Mouse (Mus musculus): Measurements from ENCODE around the gene Ror2.

Ror2 gene

DNA sequence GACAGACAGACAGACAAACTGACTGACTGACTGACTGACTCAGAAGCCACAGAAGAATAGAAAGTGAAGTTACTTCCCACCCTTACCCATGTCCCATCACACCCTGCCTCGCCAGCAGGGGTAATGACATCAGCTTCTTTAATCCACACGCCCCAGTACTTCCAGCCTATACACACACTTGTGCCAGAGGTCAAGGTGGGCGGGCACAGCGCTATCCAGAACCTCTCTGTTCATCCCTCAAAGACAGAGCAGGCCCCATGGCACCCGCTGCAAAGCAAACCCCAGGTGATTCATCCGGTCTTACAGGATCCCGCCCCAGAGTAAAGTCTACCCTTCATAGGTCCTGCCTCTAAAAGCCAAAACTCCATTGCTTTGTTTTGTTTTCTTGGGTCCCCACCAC lies 53.5 kb downstream of the Ror2 start:
- no peak for DNase-seq

DNA sequence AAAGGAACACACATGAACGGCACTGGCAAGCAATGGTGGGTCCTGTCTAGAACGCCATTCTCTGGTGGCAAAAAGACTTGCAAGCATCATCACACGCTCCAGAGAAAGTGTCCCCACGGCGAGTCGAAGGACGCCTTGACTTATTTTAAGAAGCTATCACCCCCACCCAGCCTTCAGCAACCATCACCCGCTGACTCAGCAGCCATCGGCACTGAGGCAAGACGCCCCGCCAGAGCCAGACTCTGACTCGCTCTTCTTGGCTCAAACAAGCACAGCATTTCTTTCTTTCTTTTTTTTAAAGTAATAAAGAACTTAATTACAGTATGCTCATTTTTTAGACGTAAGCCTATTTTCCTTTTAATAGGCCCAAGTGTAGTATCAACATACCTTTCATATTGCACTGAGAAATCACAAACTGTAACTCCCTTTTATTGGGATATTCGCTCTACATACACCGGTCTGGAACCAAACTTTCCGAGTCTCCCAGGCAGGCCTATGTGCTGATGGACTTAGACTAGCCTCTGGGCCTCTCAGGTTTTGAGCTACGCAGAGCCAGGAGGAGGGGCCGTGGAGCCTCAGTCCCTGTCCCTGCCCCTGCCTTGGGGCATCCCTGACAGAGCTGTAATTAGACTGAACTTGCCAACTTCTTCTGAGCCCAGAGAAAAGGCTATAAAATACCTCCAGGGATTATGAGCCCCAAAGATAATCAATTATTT lies 55.3 kb downstream of the Ror2 start:
- no peak for DNase-seq

DNA sequence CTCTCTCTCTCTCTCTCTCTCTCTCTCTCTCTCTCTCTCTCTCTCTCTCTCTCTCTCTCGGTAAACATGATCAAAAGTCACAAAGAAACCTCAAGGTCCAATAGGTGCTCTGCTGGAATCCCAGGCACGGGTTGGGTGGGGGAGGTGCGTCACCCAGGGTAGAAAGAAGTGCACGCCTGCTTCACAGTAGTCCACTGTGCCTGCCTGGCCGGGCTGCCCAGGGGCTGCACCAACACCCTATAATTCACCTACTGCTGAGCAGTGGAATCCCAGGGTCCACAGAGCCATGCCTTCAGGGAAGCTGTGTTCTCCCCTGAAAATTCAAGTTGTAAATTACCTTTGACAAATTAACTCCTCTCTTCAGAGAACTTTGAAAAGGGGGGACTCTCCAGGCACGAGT lies 58.9 kb downstream of the Ror2 start:
- DNase-seq, result no peak

DNA sequence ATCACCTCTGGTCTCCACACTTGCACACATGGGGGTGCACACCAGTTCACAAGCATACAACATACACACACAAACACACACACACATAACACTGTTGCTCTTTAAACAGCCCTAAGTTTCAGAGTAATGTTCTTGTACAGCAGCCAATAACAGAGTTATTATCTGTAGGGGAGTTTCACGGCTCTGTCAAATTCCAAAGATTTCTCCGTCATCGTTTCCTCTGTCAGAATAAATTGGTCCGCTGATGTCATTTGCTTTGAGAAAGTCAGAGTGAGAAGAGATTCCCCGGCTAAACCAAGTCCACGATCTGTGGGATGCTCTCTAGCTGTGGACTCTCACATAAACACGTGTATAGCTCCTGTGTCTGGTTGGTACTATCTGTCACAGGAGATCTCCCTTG lies 59.5 kb downstream of the Ror2 start:
- no peak for DNase-seq

DNA sequence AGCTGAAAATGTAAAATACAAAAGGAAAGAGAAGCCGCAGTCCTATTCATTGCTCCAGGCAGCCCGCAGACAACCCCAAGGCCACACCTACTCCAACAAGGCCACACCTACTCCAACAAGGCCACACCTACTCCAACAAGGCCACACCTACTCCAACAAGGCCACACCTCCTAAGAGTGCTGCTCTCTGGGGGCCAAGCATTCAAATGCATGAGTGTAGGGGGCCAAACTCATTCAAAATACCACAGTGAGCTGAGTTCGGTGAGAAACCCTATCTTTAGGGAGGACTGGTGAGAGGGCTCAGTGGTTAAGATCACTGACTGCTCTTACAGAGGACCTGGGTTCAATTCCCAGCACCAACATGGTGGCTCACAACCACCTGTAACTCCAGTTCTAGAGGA lies 60.0 kb downstream of the Ror2 start:
- DNase-seq, result no peak

DNA sequence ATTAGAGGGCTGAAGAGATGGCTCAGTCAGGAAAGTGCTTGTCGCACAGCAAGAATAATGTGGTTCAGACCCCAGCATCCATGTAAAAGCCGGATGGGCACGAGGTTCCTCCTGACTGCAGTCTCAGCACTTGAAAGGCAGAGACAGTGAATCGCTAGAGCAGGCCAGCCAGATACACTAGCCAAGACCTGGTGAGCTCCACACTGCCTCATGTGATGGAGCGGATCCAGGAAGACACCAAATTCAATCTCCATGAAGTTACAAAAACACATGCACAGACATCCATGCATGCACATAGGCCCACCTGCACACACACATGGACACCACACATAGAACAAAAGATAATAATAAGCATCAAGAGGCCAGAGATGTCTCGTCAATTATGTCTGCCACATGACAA lies 64.7 kb downstream of the Ror2 start:
- no peak for DNase-seq

DNA sequence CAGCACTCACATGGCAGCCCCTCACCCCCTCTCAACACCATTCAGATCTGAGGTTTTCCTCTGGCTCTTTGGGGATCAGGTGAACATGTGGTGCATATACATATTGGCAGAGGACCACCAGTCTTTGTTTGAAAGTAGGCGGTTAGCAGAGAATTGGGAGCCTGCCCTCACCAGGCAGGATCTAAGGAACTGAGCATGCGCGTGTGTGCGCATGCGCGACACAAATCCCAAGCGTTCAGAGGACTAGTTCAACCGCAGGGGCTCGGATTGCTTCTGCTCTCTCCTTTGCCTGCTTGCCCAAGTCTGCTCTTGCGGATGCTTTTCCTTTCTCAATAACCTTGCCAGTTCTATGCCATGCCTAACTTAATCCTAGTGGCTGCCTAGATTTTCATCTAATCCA lies 66.0 kb downstream of the Ror2 start:
- no peak for DNase-seq

DNA sequence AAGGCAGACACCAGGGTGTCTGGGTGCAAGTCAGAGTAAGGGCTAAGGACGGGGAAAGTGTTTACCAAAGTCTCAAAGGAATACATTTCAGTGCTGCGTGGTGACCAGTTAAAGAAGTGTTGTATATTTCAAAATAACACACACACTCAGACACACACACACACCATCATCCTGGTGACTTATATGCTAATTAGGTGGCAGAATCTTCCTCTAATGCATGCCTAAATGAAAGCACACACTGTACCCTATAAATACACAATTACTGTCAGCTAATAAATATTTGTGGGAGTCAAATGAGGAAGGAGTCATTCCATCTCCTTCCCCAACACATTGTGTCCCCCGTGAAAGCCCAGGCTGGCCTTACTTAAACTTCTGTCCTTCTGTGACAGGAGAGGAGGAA lies 66.5 kb downstream of the Ror2 start:
- DNase-seq, result no peak

DNA sequence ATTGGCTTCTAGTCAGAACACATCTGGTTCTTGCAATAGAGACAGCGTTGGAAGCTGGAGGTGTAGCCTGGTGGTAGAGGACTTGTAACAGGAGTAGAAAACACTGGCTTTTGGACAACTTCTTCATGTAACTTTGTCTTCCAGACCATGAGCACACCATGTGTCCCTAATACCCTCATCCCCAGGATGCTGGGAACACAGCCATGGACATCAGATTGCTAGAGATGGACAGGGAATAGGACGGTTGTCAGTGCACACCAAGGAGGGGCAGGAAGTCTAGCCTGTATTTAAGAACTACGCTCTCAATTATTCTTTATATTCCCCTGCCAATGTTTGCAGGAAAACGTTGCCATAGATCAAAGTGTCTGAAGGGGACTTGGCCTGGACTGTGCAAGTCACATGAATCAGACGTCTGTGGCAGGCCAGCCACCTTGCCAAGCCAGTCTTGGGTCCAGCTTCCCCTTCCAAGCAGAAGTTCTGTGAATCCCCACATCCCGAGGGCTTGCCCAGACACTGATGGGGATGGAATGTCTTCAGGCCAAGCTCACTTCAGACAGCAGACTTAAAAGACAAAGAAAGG lies 68.4 kb downstream of the Ror2 start:
- DNase-seq, result no peak

DNA sequence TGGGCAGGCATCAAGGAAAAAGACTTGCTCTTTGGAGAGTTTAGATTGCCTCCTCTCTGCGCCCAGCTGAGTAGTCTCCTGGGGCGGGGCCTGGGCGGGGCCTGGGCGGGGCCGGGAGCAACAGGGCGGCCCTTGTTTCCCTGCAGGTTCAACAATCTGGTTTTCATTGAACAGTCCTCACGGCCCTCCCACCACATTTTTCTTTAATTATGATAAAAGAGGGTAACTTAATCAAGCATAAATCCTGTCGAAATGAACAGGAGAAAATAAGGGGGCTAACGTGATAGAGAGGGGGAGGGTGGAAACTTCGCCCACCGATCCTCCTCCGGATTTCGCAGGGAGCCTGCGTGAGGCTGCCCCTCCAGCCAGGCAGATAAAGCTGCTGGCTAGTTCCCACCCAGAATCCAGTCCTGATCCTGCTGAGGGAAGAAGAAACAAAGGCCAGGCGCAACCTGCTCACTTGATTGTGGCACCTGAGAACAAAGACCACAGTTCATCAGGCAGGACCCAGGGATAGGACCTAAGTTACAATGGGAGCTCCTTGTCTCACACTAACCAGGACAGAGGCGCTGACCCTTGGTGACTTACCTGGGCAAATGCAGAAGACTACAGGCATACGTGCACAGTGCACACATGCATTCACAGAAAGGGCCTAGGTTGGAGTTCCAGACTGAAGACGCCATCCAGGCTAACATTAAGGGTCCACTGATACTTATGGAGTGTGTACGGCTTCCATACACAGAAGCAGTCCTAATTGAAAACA lies 73.8 kb downstream of the Ror2 start:
- no peak for DNase-seq

DNA sequence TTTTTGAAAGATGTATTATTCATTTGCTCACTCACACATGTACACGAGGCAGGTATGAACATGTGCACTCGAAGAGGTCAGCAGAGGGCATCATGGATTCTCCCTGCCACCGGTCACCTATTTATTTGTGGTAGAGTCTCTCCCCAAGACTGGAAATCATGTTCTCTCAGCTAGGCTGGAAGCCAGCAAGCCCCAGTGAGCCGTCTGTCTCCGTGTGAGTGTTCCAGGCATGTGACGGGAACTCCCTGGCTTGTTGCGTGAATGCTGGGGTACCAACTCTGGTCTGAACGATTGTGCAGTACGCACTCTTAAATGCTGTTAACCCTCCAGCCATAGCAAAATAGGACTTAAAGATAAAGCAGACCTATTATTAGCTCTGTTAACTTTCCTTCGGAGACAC lies 77.4 kb downstream of the Ror2 start:
- no peak for DNase-seq

DNA sequence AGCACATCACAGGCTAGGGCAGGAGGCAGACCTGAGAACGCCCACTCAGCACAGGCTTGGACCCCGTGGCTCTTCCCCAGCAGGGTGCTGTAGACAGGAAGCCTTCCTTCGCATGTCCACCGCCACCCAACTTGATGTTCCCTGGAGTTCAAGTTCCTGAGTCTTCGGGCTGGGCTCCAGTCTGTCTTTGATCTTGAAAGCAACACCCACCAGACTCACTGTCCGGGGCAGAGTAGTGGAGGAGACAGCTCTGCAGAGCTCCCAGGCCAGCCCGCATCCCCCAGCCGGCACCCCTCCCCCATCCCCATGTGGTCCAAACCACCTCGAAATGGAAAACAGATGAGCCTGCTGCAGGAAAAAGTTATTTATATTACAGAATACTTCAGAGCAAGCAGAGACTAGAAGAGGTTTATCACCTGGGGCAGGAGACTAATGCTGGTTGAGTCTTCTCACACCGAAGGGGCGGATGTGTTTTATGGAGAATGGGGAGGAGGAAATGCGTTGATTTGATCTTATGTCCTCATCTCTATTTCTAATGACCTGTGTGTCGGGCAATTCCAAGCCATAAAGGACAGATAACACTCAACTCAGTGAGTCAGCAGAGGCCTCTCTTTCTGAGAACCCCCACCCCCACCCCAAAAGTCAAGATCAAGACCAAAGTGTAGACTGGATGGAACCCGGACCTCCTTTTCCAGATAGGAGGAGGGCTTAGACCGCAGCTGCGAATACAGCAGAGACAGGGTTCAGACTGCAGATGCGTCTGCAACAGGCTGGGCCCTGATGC lies 80.6 kb downstream of the Ror2 start:
- no peak for DNase-seq

DNA sequence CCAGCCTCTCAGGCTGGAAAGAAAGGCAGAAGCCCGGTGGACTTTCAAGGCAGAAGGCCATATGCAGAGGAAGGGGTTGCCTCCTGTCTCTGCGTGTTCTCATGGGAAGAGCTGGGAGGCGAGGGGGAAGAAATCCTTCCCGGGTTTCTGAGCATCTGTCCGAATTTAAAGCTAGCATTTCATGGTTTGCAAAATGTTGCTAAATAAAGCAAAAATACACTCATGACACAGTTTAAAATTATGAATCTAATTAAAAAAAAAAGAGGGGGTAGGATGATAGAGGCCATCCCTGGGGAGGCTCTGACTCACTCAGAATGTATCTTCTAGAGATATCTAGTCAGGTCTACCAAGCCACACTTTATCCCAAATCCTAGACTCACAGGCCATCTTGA lies 83.5 kb downstream of the Ror2 start:
- no peak for DNase-seq

DNA sequence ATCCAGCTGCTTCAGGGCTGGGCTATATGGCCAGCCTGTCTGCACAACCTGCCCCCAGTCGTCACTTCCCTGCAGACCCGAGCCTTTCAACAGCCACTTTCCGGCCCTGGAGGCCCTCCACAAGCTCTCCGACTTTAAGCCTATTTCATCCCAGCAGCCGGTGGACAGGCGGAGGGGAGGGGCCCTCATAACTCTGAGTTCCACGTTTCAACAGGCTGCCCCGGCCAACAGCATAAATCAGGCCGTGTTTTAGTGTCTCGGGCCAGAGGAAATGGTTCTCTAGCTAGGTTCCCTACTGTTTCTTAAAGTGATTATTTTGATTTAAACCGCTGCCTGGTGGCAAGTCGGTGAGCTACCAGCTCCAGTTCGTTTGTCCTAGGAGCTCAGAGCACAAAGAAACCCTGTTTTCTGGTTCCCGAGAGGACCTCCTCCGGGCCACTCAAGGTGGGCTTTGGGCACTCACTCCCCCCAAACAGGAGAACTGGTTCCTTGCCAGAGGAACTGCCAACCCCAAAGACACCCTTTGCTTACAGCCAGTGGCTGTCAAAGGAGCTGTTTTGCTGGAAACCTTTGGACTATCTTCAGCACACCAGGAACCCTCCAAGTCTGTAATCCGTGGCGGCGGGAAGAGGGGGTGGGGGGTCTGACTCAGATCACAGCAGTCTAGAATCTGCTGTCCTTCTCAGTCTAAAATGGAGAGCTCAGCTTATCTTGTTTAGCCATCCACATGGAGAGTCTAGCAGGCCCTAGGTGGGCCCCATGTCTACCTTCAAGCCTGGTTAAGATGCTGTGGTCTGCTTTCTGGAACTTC lies 84.1 kb downstream of the Ror2 start:
- no peak for DNase-seq

DNA sequence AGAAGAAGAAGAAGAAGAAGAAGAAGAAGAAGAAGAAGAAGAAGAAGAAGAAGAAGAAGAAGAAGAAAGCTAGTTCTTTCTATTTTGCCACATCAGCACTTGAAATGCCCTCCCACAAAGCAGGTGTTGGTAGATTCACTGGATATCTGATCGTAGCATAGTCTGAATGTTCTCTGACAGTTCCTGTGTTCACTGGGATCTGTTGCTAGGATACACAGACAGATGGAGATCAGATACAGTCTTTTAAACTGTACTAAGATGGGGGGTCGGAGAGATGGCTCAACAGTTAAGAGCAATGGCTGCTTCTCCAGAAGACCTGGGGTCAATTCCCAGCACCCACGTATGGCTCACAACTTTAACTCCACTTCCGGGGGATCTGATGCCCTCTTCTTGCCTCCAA lies 85.8 kb downstream of the Ror2 start:
- no peak for DNase-seq

DNA sequence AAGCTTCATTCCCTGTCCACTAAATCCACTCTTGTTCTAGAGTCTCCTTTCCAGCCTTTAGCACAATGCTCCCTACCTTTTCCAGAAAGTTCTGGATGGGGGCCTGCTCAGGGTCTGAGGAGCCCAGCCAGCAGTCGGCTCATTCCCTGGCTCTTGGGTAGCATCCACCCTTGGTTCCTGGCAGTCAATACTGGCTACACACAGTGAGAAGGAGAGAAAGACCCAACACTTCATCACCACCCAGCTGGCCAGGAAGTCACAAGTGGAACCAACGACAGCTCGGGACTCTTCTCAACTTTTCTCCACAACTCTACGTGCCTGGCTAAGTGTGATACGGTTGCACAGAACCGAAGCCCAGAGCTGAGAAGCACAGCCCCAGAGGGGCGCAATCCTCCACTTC lies 86.7 kb downstream of the Ror2 start:
- DNase-seq, result no peak

DNA sequence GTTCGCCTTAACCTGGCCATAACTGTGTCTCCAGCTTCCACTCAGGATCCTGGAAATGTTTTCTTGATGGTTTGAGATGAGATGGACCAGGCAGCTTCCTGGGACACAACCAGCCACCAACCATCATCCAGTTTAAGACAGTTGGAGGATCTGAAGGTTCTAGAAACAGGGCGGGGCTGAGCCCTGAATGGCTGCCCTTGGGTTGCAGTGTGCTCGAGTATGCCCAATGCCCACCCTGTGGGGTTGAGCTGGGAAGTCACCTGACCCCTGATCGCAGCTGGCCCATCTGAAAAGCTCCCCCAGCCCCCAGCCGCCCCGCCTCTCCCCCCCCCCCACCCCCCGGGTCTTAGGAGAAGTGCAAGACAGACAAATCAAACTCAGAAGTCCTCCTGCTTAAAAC lies 89.2 kb downstream of the Ror2 start:
- DNase-seq, result no peak

DNA sequence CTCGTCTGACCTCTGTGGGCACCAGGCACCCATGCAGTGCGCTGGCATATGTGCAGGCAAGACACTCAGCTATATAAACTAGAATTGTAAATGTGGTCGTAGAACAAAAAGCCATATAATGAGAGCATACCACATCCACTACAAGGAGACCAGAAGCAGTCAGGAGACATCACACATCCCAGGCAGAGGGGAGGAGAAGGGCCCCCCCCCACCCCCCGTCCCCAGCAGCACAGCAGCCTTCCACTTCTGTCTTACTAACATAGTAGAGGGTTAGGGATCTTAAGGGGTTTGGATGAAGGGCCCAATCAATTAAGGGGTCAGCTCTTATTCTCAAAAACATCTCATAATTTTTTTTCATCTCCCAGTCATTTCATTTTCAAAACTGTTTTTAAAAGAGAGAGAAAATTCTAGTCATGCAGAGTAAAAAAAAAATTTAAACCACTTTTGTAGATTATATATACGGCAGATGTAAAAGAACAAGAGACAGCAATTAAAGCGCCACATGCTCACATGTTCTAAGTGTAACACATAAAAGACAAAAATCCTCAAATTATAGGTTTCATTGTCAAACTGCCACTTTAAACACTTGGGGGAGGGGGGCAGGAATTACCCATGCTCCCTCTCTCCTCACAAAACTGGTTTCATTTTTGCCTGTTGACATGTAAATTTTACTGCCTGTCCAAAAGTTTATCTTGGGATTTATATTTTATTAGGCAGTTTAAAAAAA lies 89.8 kb downstream of the Ror2 start:
- no peak for DNase-seq

DNA sequence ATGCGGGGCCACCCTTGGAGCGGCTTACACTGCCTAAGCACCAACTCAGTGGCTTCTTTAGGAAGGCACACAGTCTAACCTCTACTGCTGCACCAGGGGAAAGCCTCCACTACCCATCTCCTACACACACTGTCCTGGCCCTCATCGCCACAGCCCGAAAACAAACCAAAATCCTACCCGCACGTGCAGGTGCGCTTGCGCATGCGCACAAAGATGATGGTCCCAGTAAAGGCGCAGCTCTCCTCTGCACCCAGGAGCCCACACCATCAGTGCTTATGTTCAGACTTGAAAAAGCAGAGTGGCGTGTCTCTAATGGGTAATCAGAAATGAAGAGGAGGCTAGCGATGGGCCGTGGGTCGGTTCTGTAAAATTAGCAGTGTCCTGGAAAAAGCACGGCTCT lies 91.6 kb downstream of the Ror2 start:
- DNase-seq, result no peak

DNA sequence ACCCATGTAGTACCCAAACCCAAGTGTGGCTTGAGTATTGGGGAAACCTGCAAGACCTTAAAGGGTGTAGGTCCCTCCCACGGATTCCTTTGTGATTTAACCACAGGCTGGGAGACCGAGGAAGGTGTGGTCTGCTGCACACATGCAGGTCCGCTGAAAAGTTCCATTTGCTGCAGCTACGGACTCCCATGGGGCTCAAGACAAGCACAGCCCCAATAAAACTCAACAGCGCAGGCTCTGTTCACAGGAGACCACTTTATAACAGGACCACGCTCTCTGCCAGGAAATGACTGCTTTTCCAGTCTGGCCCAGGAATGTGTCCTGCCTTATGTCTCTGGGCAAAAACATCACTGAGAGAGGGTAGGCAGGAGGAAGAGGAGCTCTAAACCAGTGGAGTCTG lies 92.2 kb downstream of the Ror2 start:
- no peak for DNase-seq

DNA sequence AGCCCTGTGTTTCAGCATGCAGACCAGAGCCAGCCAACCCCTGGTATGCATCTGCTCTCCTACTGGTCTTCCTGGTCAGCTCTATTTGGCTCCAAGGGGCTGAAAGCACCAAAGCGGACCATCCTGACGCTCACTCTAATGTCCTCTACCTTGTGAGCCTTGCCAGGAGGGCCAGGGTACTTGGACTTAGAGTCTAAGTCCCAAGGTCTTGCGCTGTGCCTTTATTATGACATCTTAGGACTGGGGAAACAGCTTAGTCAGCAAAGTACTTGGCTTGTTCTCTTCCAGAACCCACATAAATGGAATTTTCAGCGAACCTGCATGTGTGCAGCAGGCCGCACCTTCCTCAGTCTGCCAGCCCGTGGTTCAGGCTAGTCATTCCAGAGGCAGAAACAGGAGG lies 93.6 kb downstream of the Ror2 start:
- DNase-seq, result no peak

DNA sequence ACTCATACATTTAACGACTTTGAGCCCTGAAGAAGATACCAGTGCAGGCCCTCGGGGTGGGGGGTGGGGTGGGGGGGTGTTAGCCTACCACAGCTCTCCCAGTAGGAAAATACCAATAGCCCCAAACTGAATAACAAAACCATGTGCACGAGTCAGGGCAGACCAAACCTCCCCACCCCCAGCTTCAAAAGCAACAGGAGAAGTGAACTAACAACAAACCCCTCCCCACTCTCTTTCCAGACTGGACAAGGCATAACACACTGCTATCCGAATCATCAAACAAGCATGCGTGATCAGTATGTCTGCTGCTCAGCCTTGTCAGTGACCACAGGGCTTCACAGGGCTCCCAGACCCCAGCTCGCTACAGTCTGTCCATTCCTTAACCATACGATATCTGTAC lies 94.3 kb downstream of the Ror2 start:
- no peak for DNase-seq
